Mouse (Mus musculus): ENCODE data around the gene Slc9a3. TPM values are rescaled to one million over a fixed set of nuclear protein-coding genes. Genes with fewer than 3 reads are reported as not detected.

Slc9a3 gene
- polyA plus RNA-seq, 1 experiment: 0.01 TPM

DNA sequence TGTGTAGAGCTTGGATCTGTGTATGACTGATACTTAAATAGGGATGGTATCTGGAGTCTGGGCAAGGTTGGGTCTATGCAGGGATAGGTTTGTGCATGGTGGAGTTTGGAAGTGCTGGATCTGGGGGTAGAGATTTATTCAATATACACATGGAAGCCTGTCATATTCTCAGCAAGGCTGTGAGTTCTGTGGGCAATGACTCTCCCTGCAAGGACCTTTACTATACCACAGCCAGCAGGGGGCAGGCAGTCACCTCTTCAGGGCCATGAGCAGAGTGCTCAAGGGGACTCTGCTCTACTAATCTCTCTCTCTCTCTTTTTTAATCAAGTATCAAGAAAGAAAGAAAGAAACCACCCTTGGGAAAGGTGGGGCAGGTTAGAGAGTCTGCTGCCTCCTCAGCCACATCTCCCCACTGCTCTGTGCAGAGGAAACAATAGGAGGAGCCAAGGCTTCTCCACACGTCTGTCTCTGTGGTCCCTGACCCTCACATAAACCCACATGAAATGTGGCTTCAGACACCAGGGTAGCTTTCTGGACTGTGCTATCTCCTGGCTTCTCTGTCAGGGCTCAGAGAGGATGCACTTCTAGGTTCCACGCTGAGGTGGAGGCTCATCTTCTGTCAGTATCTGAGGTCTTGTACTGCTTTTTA lies 24.4 kb upstream of the Slc9a3 start:
- peaks cover 4% of the 10 kb centered on the region for H3K27me3 ChIP-seq (ENCODE audit: control insufficient read depth, insufficient read depth, insufficient read length)
- no peaks in the 10 kb centered on the region for H3K36me3 ChIP-seq (ENCODE audit: control insufficient read depth, insufficient read depth)
- H3K79me2 ChIP-seq (ENCODE audit: control insufficient read depth, insufficient read depth): no peaks in the 10 kb centered on the region
- TF ChIP-seq SRF (IDR thresholded peaks at IDR 0.05; ENCODE audit: control insufficient read depth, insufficient read length, low read depth) (no peak), MYOD1 (IDR thresholded peaks at IDR 0.05; ENCODE audit: control insufficient read depth in 1 of 3, insufficient read length in 2 of 3, low read depth in 2 of 3) (no peak), CEBPB (IDR thresholded peaks at IDR 0.05; ENCODE audit: insufficient read depth, poor library complexity, severe bottlenecking) (no peak), TCF12 (IDR thresholded peaks at IDR 0.05; ENCODE audit: insufficient read depth, poor library complexity, severe bottlenecking) (no peak), MAX (IDR thresholded peaks at IDR 0.05; ENCODE audit: low read depth) (no peak), POLR2AphosphoS2 (IDR thresholded peaks at IDR 0.05; ENCODE audit: insufficient read length, low read depth) (no peak), E2F4 (IDR thresholded peaks at IDR 0.05; ENCODE audit: insufficient read depth) (no peak), MYOG (IDR thresholded peaks at IDR 0.05; ENCODE audit: control insufficient read depth in 1 of 3, insufficient read depth in 1 of 3, insufficient read length in 2 of 3, low read depth in 2 of 3) (no peak), USF1 (IDR thresholded peaks at IDR 0.05; ENCODE audit: low read depth) (no peak), TCF3 (IDR thresholded peaks at IDR 0.05; ENCODE audit: insufficient read length, low read depth) (no peak), REST (IDR thresholded peaks at IDR 0.05; ENCODE audit: insufficient read depth, insufficient read length) (no peak), POLR2A (IDR thresholded peaks at IDR 0.05; ENCODE audit: insufficient read length, low read depth) (no peak)
- no peak overlapping the region for H3K4me3 ChIP-seq
- no peak overlapping the region for H3ac ChIP-seq (ENCODE audit: control insufficient read depth, insufficient read length)
- no peak overlapping the region for H3K4me2 ChIP-seq (ENCODE audit: low read depth)

DNA sequence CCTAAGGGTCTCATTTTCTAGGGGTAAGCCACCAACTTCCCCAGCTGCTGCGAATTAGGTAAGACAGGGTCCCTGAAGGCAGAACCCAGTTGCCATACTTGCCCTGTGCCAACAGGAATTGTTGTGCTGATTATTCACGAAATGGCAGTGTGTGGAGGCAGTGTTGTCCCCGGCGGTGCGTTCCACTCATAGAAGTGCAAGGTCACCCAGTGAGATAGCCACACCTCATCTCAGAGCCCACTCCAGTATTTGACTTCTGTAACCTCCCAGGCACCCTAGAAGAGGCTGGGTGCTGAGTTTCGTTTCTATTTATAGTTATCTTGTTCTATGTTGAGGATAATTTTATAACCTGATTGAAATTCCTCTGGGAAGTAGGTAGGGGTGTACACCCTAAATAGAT lies 22.3 kb upstream of the Slc9a3 start:
- no peak overlapping the region for H3K4me2 ChIP-seq (ENCODE audit: low read depth)
- no peaks in the 10 kb centered on the region for H3K36me3 ChIP-seq (ENCODE audit: control insufficient read depth, insufficient read depth)
- H3K79me2 ChIP-seq (ENCODE audit: control insufficient read depth, insufficient read depth): no peaks in the 10 kb centered on the region
- peaks cover 6% of the 10 kb centered on the region for H3K27me3 ChIP-seq (ENCODE audit: control insufficient read depth, insufficient read depth, insufficient read length)
- H3K4me3 ChIP-seq: no peak overlapping the region
- TF ChIP-seq POLR2A (IDR thresholded peaks at IDR 0.05; ENCODE audit: insufficient read length, low read depth): no peak
- TF ChIP-seq E2F4 (IDR thresholded peaks at IDR 0.05; ENCODE audit: insufficient read depth): no peak
- no peak for TF ChIP-seq MYOD1 (IDR thresholded peaks at IDR 0.05; ENCODE audit: control insufficient read depth in 1 of 3, insufficient read length in 2 of 3, low read depth in 2 of 3)
- TF ChIP-seq SRF (IDR thresholded peaks at IDR 0.05; ENCODE audit: control insufficient read depth, insufficient read length, low read depth): no peak
- no peak for TF ChIP-seq REST (IDR thresholded peaks at IDR 0.05; ENCODE audit: insufficient read depth, insufficient read length)
- no peak for TF ChIP-seq MYOG (IDR thresholded peaks at IDR 0.05; ENCODE audit: control insufficient read depth in 1 of 3, insufficient read depth in 1 of 3, insufficient read length in 2 of 3, low read depth in 2 of 3)
- no peak for TF ChIP-seq TCF3 (IDR thresholded peaks at IDR 0.05; ENCODE audit: insufficient read length, low read depth)
- no peak for TF ChIP-seq POLR2AphosphoS2 (IDR thresholded peaks at IDR 0.05; ENCODE audit: insufficient read length, low read depth)
- TF ChIP-seq TCF12 (IDR thresholded peaks at IDR 0.05; ENCODE audit: insufficient read depth, poor library complexity, severe bottlenecking): no peak
- no peak for TF ChIP-seq USF1 (IDR thresholded peaks at IDR 0.05; ENCODE audit: low read depth)
- TF ChIP-seq MAX (IDR thresholded peaks at IDR 0.05; ENCODE audit: low read depth): no peak
- TF ChIP-seq CEBPB (IDR thresholded peaks at IDR 0.05; ENCODE audit: insufficient read depth, poor library complexity, severe bottlenecking): no peak
- no peak overlapping the region for H3ac ChIP-seq (ENCODE audit: control insufficient read depth, insufficient read length)

DNA sequence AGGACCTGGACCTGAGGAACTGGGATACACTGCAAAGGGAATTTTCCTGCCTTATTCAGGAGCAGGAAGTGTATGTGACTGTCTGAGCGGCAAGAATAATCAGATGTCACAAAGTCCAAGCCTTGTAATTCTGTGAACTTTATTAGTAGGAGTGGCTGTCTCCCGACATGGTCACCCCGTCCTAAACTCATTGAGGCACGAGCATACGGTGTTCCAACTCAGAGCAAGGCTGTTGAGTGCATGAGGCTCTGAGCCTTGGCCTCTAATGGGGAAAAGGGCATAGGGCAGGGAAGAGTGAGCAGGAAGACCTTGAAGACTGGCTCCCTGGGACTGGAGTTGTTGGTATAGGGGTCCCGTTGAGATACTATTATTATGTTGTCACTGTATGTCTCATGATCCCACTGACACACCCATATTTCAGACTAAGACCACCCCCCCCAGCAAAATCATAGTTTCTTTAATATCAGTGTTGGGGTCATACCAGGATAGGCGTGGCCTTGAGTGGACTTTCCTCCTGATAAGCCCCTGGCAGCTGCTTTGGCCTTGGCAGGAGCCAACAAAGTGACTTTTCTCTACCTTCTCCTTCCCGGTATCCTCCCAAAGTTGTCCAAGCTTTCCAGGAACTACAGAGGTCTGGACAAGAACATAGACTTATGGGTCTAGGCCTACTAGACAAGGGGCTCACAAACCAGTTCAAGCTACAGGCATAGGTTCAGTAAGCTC lies 19.0 kb upstream of the Slc9a3 start:
- Histone ChIP-seq H3K4me3 (no peak overlapping the region), H3ac (ENCODE audit: control insufficient read depth, insufficient read length) (no peak overlapping the region), H3K36me3 (ENCODE audit: control insufficient read depth, insufficient read depth) (no peaks in the 10 kb centered on the region), H3K27me3 (ENCODE audit: control insufficient read depth, insufficient read depth, insufficient read length) (peaks cover 6% of the 10 kb centered on the region), H3K79me2 (ENCODE audit: control insufficient read depth, insufficient read depth) (no peaks in the 10 kb centered on the region), H3K4me2 (ENCODE audit: low read depth) (no peak overlapping the region)
- TF ChIP-seq CEBPB (IDR thresholded peaks at IDR 0.05; ENCODE audit: insufficient read depth, poor library complexity, severe bottlenecking) (no peak), USF1 (IDR thresholded peaks at IDR 0.05; ENCODE audit: low read depth) (no peak), TCF3 (IDR thresholded peaks at IDR 0.05; ENCODE audit: insufficient read length, low read depth) (no peak), SRF (IDR thresholded peaks at IDR 0.05; ENCODE audit: control insufficient read depth, insufficient read length, low read depth) (no peak), MAX (IDR thresholded peaks at IDR 0.05; ENCODE audit: low read depth) (no peak), POLR2A (IDR thresholded peaks at IDR 0.05; ENCODE audit: insufficient read length, low read depth) (no peak), POLR2AphosphoS2 (IDR thresholded peaks at IDR 0.05; ENCODE audit: insufficient read length, low read depth) (no peak), E2F4 (IDR thresholded peaks at IDR 0.05; ENCODE audit: insufficient read depth) (no peak), MYOD1 (IDR thresholded peaks at IDR 0.05; ENCODE audit: control insufficient read depth in 1 of 3, insufficient read length in 2 of 3, low read depth in 2 of 3) (no peak), TCF12 (IDR thresholded peaks at IDR 0.05; ENCODE audit: insufficient read depth, poor library complexity, severe bottlenecking) (no peak), MYOG (IDR thresholded peaks at IDR 0.05; ENCODE audit: control insufficient read depth in 1 of 3, insufficient read depth in 1 of 3, insufficient read length in 2 of 3, low read depth in 2 of 3) (no peak), REST (IDR thresholded peaks at IDR 0.05; ENCODE audit: insufficient read depth, insufficient read length) (no peak)

DNA sequence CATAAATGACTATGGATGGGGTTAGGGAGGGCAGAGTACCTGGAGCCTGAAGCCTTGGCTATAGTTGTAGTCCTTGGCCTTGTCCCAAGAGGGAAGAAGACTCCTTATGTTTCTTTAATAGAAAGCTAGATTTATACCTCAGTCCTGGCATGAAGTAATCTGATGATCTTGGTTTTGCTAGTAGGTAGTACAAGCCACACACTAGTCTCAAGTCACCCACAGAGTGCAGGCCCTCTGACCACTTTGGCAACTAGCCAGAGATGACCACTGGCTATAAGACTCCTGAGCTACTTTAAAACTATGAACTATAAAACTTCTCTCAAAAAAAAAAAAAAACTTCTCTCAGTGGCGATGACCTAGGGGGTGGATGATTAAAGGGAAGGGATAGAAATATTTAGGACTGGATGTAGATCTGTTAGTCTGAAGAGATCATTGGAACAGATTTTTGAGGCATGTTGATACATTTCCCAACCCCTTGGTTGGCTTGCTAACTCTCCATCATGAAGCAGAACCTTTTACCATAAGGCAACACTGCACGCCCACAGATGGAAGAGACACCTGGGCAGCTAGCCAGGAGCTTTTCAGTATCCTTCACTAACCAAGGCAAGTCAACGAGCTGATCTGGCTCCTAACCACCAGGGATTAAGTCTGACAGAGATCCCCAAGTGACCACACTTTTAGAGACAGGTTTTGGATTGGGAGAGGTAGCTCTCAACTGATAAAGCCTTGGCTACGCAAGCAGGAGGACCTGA lies 18.2 kb upstream of the Slc9a3 start:
- TF ChIP-seq REST (IDR thresholded peaks at IDR 0.05; ENCODE audit: insufficient read depth, insufficient read length): no peak
- no peak for TF ChIP-seq TCF3 (IDR thresholded peaks at IDR 0.05; ENCODE audit: insufficient read length, low read depth)
- no peak for TF ChIP-seq USF1 (IDR thresholded peaks at IDR 0.05; ENCODE audit: low read depth)
- no peak for TF ChIP-seq MYOD1 (IDR thresholded peaks at IDR 0.05; ENCODE audit: control insufficient read depth in 1 of 3, insufficient read length in 2 of 3, low read depth in 2 of 3)
- TF ChIP-seq TCF12 (IDR thresholded peaks at IDR 0.05; ENCODE audit: insufficient read depth, poor library complexity, severe bottlenecking): no peak
- TF ChIP-seq MAX (IDR thresholded peaks at IDR 0.05; ENCODE audit: low read depth): no peak
- no peak for TF ChIP-seq E2F4 (IDR thresholded peaks at IDR 0.05; ENCODE audit: insufficient read depth)
- TF ChIP-seq POLR2AphosphoS2 (IDR thresholded peaks at IDR 0.05; ENCODE audit: insufficient read length, low read depth): no peak
- TF ChIP-seq SRF (IDR thresholded peaks at IDR 0.05; ENCODE audit: control insufficient read depth, insufficient read length, low read depth): no peak
- no peak for TF ChIP-seq MYOG (IDR thresholded peaks at IDR 0.05; ENCODE audit: control insufficient read depth in 1 of 3, insufficient read depth in 1 of 3, insufficient read length in 2 of 3, low read depth in 2 of 3)
- TF ChIP-seq POLR2A (IDR thresholded peaks at IDR 0.05; ENCODE audit: insufficient read length, low read depth): no peak
- TF ChIP-seq CEBPB (IDR thresholded peaks at IDR 0.05; ENCODE audit: insufficient read depth, poor library complexity, severe bottlenecking): no peak
- no peak overlapping the region for H3ac ChIP-seq (ENCODE audit: control insufficient read depth, insufficient read length)
- H3K36me3 ChIP-seq (ENCODE audit: control insufficient read depth, insufficient read depth): no peaks in the 10 kb centered on the region
- no peaks in the 10 kb centered on the region for H3K79me2 ChIP-seq (ENCODE audit: control insufficient read depth, insufficient read depth)
- peaks cover 6% of the 10 kb centered on the region for H3K27me3 ChIP-seq (ENCODE audit: control insufficient read depth, insufficient read depth, insufficient read length)
- no peak overlapping the region for H3K4me2 ChIP-seq (ENCODE audit: low read depth)
- H3K4me3 ChIP-seq: no peak overlapping the region

Data from myocyte (in vitro differentiated cells).